Mouse (Mus musculus) E14TG2a.4 (cell line): ENCODE data around the gene Wdr46.
"Not testable (repeated sequence)": the region's sequence is repeated elsewhere in the genome, so short reads cannot be mapped to it uniquely, and the experiment has no call there.

ENCODE experiments used
- CTCF ChIP-seq: conservative IDR thresholded peaks from 2 replicates; pipeline ENCODE4 v1.5.1; 2014; ENCODE audit warnings: low read length
- NANOG ChIP-seq: IDR thresholded peaks from 2 replicates; pipeline ENCODE4 v1.6.1; 2014; ENCODE audit warnings: borderline replicate concordance, low read length, mixed read lengths
- POU5F1 ChIP-seq: IDR thresholded peaks from 2 replicates; pipeline ENCODE4 v1.6.1; 2014; ENCODE audit warnings: low read length, borderline replicate concordance

DNA sequence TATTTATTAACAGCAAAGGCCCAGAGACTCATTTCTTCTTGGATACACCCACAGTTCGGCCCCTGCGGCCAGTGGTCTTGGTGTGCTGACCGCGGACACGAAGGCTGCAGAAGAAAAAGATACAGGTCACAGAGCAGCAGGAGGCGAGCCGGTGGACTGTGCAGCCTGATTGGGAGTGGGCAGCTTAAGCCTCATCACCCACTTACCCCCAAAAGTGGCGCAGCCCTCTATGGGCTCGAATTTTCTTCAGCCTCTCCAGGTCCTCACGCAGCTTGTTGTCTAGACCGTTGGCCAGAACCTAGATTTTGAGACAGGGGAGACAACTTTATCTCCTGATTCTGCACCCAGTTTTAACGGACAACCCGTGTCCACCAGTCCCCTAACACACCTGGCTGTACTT lies 11.6 kb downstream of the Wdr46 start:
- not testable (repeated sequence) for TF ChIP-seq CTCF, POU5F1, NANOG
